Mouse (Mus musculus) thymus, adult 18-20 months (tissue): ENCODE data around the gene Ric8a.

Experiments used
- DNase-seq, 2 experiments: peaks; one replicate each; pipeline ENCODE4 v3.0.0; 2022; ENCODE audit warnings: mixed read lengths in 2 of 2

Ric8a gene

DNA sequence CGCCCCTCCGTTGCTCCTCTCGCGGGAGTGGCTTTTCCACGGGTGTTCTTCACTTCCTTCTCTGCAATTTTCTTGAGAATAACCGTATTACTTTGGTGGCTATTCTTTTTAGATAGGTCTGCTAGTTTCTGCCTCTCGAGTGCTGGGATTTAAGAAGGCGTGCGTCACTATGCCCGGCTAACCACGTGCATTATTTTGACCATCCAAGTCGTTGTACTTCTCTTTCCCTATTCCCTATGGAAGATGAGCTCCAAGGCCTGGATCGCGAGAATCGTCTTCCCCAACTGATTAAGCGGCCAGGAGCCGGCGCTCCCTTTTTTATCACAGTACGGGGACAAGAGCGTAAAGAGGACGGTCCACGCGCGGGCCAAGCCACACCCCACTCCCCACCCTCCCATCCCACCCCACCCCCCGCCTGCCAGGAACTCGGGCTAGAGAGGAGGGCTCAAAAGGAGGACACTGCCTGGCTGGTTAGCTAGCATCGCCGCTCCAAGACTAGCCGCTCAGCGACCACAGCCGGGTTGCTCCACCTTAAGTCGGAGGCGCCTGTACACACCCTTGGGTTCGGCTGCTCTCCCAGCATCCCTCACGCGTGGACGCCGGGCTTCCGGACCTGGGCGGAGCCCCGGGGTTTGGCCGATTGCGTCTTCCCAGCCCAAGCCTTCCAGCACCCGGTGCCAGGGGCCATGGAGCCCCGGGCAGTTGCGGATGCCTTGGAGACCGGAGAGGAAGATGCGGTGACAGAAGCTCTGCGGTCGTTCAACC lies at the start of gene Ric8a:
TSS of gene Ric8a (plus strand) at position 173 of the 765 bp plus-strand sequence.
- peak; percentile 78 to 84 for DNase-seq

DNA sequence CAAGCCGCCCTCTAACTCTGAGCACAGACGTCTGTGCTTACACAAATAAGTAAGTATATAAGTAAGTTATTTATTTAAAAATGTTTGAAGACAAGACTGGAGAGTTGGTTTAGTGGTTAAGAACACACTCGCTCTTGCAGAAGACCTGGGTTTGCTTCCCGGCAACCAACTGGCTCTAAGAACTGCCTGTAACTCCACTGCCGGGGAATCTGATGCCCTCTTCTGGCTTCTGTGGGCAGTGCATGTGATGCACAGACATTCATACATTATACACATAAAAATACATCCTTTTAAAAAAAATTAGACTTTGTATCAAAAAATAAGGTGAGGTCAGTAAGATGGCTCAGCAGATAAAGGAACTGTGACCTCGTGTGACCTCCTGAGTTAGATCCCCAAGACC lies 46.3 kb upstream of the Ric8a start:
- no peak for DNase-seq

DNA sequence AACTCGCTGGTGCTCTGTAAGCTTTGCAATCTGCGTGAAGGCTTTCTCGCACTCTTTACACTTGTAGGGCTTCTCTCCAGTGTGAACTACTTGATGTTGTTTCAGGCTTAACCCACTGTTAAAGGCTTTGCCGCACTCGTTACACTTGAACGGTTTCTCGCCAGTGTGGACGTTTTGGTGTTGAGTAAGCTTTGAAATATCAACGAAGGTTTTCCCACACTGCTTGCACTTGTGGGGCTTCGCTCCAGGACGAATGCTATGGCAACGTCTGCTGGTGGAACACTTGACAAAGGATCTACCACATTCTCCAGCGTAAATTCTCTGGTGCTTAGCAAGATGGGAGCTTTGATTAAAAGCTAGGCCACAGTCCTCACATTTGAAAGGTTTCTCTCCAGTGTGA lies 45.0 kb upstream of the Ric8a start:
- no peak for DNase-seq

DNA sequence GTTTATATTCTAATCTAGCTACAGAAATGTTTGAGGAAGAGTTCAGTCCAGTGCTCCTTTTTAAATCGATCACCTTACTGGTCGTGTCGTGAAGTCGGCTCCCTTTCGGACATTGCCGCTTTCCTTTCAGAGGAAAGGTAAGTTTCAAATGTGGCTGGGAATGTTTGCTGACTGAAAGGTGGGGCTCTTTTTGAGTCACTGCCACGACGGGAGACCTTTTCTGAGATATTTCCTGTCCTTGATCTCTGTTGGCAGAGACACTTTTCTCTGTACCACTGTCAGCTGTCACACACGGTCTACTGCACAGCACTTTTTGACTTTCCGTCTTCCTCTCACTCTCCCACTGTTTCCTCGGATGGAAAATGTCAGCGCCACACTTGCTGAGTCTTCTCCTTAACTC lies 43.9 kb upstream of the Ric8a start:
- no peak for DNase-seq

DNA sequence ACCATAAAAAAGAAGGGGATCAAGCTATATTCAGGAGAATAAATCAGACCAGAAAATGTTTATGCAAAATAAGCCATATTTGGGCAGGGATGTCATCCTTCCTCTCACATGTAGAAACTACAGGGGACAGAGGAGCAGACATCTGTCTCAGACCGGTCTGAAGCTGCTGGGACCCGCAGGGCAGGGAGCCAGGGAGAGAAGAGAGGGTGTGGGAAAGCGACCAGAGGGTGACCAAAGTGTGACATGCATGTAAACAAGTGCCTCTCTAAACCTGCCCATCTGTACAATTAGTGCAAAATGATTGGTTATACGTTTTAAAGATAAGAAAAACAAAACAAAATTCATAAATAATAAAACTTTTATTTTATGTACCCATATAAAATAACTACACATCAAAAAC lies 36.6 kb upstream of the Ric8a start:
- DNase-seq = no peak

DNA sequence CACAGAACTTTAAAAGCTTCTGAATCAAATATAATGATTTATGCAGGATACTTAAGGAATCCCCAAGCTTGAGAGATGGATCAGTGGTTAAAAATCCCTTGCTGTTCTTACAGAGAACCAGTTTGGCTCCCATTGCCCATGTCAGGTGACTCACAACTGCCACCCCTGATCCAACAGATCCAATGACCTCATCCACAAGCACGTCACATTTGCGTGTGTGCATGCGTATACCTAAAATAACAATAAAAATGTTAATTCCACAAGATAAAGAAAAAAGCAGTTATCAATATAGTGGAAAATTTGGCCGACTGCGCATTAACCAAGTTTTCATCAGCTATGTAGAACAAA lies 35.5 kb upstream of the Ric8a start:
- DNase-seq = no peak

DNA sequence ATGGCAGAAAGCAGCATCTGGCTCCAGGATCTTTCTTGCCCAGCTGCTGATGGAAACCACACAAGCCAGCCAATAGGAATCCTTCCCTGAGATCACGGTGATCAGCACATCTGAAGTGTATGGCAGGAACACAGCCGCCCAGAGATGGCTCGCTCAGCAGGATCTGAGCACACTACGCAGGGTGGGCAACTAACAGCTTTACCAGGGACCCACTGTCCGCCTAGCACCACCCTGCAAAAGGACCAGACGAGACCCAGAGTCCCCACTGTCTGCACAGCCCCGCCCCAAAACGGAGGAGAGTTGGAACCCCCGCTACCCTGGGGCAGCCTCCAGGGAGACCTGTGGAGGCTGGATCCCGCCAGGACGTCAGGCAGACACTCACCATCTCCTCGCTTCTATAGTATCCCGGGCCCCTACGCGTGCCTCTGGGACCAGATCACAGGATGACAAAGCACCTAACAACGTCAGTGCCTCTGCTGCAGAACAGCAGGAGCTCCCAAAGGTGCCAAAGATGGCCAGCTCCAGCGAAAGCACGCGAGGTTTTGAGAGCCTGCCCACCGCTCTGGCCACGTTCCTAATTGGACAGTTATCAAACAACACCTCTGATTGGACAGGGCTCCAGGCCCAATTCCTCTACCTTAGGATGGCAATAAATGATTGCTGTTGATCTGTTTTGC lies 35.0 kb upstream of the Ric8a start, which contains the start of gene Zfp941:
TSS of gene Zfp941 (minus strand) at position 526 of the 677 bp plus-strand sequence.
- no peak for DNase-seq

DNA sequence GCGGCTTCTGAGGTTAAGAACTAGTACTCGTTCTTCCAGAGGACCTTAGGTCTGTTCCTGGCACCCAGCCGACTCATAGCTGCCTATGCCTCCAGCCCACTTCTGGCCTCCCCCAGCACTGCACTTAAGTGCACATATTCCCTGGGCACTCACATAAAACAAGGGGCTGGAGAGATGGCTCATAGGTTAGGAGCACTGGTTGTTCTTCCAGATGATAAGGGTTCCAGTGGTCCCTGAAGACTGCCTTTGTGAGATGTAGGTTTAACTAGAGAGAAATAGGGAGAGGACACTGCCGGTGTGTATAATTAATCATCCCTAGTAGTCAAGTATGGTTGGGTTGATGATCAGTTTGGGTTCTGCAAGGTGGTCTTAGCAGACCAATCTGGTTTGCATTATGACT lies 34.0 kb upstream of the Ric8a start:
- DNase-seq = no peak

DNA sequence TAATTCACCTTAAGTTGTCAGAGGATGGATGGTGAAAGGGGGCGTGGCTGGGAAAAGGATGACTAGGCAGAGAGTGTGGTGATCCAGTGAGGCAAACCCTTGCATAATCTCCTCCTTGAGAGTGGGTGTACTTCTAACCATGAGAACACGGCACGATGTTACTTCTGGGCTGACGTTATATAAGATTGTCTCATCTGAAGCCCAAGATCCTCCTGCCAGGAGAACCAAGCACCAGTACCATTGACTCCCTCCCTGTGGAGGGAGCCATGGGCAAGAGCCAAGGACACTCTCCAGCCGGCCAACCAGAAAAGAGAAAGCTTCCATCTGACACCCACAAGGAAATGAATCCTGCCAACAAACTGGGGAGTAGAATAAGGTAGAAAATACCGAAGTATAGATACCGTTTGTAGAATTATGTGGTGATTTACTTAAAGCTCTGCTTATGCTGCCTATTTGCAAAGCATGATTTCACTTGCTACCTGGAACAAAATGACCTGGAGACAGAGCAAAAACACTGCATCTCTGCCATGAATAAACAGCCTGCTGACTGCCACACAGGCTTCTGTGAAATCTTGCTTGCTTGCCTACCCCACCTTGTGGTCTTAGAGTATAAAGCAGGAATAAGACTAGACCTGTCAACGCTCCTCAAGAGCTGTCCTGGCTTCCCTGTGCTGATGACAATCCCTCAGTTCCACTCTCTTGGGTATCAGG lies 28.4 kb upstream of the Ric8a start:
- DNase-seq = no peak

DNA sequence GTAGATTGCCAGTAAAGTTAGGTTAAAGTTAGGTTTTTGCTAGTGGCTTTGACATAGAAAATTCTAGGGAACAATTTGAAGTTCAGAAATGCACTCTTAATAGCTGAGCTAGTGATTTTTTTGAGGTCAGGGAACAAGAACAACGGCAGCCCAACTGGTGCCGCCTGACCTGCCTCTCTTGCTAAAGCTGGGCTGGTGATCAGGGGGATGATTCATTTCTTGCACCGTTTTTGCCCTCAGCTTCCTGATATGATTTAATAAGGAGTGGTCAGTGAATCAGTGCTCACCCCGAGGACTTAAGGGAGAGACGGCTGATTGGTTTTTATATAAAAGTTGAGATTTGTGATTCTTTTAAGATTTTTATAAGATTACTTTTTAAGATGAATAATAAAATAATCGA lies 25.3 kb upstream of the Ric8a start:
- no peak for DNase-seq

DNA sequence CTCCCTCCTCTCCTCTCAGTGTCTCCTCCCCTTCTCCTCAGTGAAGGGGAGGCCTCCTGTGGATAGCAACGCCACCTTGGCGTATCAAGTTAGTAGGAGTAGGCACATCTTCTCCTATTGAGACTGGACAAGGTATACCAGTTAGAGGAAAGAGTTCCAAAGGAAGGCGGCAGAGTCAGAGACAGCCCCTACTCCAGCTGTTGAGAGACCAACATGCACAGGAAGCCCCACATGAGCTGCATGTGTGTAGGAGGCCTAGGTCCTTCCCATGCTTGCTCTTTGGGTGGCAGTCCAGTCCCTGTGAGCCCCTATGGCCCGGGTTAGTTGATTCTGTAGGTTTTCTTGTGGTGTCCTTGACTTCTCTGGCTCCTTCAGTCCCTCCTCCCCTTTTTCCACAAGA lies 23.4 kb upstream of the Ric8a start:
- DNase-seq = no peak

DNA sequence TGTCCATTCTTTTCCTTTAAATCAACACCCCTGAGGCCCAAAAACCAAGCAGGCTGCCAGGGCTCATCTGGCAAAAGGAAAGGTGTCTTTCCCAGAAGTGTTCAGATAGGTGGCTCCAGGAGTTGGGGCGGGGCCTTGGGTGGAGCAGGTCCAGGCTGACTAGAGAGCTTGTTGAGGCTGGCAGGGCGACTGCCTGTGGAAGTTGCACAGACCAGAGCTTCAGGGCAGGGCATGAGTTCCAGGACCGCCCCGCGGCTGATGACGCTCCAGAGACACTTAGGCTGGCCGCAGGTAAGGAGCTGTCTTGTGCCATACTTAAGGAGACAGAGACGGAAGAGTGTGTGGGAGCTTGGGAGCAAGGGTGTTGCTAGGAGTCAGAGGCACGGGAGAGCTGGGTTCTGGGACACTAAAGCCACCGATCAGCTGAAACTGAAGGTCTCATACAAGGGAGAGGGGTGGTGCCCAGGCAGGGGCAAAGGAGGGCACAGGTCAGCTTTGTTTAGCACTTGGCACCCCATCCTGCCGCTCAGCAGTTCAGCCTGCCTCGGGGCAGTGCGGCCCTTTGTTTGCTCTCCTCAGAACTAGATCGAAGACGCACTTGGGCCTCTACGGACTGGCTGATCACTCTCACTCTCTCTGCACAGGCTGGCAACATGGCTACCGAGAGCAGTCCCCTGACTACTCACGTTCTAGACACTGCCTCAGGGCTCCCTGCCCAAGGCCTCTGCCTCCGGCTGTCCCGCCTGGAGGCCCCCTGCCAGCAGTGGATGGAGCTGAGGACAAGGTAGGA lies 21.6 kb upstream of the Ric8a start, which contains the start of gene Urah:
TSS of gene Urah (plus strand) at position 51 of the 790 bp plus-strand sequence.
- no peak for DNase-seq

DNA sequence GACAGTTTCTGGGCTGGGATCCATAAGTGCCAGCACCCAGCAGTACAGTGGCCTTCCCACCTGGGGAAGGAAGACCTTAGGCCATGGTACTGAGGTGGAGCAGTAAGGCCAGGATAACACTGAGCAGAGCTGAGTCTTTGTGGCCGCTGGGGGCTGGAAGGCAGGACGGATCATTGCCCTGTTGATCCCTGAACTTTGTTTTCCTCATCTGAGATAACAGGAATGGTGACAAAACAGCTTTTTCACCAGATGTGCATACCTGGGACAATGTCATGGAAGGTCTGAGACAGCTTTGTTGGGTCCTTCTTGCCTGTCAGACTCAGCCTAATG lies 21.0 kb upstream of the Ric8a start:
- DNase-seq = no peak

DNA sequence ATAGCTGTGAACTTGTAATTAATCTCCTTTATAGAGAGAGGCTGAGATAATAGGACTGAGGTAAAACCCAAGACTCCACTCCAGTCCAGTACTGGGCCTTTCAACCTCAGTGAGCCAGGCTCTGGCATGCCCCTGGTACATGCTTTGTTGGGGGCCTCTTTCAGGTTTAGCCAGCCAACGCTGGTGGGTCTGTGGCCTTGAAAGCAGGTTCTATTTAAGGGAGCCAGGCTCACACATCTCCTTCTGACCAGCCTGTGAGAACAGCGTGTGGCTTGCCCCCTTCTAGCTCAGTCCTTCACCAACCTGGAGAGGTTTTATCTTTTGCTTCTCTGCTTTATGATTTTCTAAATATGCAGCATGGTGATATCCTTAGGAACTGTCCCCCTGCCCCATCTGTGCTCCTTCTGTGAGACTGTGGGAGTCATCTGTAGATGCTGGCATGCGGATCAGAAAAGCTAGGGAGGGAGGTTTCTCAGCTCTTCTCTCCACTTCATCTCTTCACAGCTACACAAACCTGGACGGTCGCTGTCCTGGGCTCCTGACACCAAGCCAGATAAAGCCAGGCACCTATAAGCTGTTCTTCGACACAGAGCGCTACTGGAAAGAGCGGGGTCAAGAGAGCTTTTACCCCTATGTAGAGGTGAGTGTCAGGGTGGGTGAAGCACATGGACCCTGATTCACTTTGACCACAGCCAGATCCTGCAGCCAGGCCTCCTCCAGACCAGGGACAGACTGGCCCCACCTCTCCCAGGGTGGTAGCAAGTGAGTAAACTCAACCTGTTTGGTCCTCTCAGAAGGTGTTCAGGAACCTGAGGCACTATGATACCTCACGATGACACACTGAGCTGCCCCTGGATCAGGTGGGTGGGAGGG lies 20.3 kb upstream of the Ric8a start:
- no peak for DNase-seq

DNA sequence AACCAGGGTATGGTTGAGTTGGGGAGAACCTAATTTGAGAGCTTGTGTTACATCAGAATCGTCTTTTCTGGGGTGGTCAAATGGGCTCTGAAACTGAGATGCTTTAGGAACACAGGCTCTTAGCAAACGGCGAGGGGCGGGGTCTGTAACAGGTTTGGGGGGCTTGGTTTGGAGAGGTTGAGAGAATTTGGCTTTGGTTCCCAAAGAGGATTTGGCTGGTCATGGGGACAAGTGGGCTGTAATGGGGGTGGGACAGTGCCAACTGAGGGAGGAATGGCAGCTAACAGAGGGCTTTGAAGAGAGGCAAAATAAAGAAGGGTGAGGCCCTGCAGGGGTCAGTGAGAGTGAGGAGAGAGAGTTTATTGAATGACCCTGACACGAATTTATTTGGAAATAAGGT lies 17.2 kb upstream of the Ric8a start:
- no peak for DNase-seq

DNA sequence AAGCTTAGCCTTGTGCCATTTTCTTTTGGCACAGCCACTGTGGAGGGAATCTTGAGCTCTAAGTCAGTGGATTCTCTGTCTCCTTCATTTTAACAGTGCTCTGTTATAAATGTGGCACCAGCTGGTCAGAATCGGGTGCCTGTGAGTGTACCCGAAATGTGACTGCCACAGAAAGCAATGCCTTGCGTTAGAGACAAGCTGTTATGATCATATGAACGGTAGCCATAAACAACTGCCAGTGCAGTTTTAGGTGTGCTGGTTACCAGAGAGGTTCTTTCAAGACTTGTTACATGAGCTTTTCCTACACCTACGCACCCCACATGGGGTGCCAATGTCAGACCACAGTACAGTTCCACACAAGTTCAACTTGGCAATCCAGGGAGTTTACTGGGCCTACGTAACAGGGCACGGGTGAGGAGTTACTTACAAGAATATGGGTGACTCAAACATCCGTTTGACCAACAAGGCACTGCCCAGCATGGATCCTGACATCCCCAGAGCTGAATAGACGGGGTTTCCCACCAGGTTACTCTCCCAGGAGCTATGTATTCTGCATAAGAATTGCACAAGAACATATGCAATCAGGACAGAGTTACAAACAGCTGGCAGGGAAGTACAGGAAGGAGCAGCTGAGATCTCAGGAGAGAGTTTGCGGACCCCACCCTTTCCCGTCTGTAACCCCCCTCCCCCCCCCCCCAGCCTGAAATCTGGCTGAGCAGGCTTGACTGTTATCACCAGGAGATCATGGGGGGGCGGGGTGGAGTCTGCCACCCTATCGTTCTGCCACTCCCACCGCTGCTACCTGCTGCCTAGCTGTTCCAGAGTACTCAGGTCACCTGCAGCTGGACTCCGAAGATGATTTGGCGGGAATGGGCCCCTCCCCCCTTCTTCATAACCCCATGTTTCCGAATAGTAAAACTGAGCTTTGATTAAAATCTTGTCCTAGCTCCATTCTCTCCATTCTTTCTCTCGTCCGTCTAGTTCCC lies 15.7 kb upstream of the Ric8a start:
- DNase-seq = no peak

DNA sequence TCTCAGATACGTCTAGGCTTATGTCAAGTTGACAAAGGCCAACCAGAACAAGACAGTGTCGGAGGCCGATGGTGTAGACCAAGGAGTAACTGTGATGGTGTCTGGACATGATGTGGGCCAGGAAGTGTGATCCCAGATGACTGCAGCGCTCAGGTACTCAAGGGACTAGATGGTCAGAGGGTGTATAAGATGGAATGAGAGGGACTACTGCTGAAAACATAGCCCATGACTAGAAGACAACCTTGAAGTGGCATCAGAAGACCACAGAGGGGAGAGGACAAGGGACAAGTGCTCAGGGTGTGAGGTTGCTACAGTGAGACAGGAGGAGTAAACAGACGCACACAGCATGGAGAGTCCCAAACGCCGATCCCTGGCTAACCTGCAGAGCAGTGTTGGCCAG lies 13.0 kb upstream of the Ric8a start:
- no peak for DNase-seq

DNA sequence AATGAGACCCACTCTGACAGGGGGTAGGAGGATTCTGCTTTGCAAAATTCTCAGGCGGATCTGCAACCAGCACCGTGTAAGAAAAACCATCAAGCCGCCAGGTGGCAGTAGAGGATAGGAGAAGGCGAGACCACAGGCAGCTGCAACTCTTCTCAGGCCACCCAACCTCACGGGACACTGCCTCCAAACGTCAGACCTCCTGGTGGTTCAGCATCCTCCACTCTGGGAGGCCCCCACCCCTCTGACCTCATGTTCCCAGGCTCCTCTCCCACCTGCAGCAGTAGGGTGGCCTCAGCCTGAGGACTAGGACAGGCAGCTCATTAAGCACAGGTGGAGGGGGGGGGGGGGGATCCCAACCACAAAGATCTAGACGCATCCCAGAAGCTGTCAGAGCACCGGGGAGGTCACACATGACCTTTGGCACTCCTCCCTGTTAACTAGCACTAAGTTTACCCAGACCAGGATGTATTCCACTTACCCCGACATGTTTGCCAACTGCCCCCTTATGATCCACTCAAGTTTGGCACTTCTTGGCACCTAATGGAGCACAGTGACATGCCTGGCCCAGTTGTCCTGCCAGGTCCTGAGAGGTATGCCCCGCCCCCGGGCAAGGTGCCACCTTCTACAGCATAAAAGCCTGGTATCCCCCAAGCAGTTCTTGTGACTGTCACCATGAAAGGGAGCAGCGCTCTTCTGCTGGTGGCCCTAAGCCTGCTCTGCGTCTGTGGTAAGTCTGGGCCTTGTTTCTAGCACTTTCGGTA lies 11.7 kb upstream of the Ric8a start, which contains the start of gene Scgb1c1:
TSS of gene Scgb1c1 (plus strand) at position 643 of the 761 bp plus-strand sequence.
- DNase-seq = peak; percentile 69 to 72

DNA sequence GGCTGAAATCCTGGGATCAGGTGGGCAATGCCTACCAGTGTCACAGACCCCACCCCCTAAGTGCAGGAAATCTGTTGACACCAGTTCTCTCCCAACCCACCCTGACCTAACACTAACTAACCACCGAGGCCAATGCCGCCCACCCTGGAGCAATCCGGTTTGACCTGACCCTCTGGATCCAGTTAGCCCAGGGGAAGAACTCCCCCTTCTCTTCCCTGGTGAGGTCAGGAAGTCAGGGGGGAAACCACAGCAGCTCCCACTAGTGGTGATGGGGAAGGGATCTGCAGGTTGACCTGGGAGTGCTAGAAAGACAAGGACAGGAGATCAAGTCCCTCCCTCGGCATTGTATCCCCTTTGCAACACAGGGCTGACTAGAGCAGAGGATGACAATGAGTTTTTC lies 11.1 kb upstream of the Ric8a start:
- DNase-seq = no peak

DNA sequence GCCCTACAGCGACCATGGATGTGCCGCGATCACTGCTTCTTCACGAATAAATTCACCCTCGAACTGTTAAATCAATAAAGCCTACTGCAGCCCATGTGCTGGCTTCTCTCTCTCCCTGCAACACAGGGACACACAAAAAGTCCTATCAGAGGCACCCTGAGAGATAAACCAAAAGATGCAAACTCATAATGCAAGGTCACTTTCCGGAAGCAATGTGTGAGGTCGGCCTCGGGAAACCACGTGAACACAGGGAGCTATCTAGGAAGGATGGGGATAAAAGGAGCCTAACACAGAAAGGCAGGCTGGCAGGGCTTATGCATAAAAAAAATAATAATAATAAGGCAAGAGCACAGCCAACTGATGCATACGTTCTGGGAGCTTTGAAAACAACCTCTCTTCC lies 10.1 kb upstream of the Ric8a start:
- no peak for DNase-seq
